Mouse (Mus musculus) neural tube, embryonic 14.5 days (tissue): ENCODE results near the gene Mef2d. TPM values are rescaled to one million over a fixed set of nuclear protein-coding genes. Genes with fewer than 3 reads are reported as not detected.

Experiments
- ATAC-seq: fragments of 200-750 bp; cut with Nextera tagmentation; 2 replicates; pipeline ENCODE4 v1.8.0; 2017; ENCODE audit warnings: low read depth, mild to moderate bottlenecking, moderate TSS enrichment, moderate library complexity
- H3K27ac ChIP-seq: fragments of 300-500 bp; sonication (generic); 2 replicates; pipeline ENCODE4 v1.5.1; 2014; ENCODE audit warnings: low read depth, mild to moderate bottlenecking, control low read depth, low read length, moderate library complexity, mixed read lengths
- H3K27me3 ChIP-seq: fragments of 300-500 bp; sonication (generic); 2 replicates; pipeline ENCODE4 v1.6.1; 2014; ENCODE audit warnings: low read length; ENCODE audit not compliant: control insufficient read depth, insufficient read depth
- H3K36me3 ChIP-seq: fragments of 300-500 bp; sonication (generic); 2 replicates; pipeline ENCODE4 v1.6.1; 2014; ENCODE audit warnings: low read length, mixed read lengths; ENCODE audit not compliant: control insufficient read depth, insufficient read depth
- H3K4me1 ChIP-seq: fragments of 300-500 bp; sonication (generic); 2 replicates; pipeline ENCODE4 v1.6.1; 2014; ENCODE audit warnings: low read length; ENCODE audit not compliant: control insufficient read depth, insufficient read depth
- H3K4me2 ChIP-seq: fragments of 300-500 bp; sonication (generic); 2 replicates; pipeline ENCODE4 v1.6.1; 2014; ENCODE audit warnings: mild to moderate bottlenecking, low read depth, low read length, control low read depth
- H3K4me3 ChIP-seq: fragments of 300-500 bp; sonication (generic); 2 replicates; pipeline ENCODE4 v1.5.1; 2014; ENCODE audit warnings: low read depth, low read length, control low read depth, mixed read lengths
- H3K9ac ChIP-seq: fragments of 300-500 bp; sonication (generic); replicated peaks from 2 replicates; pipeline ENCODE4 v1.6.1; 2014; ENCODE audit warnings: low read depth, mild to moderate bottlenecking, control low read depth, low read length, mixed read lengths
- H3K9me3 ChIP-seq: fragments of 300-500 bp; sonication (generic); 2 replicates; pipeline ENCODE4 v1.6.1; 2016; ENCODE audit warnings: low read length; ENCODE audit not compliant: control insufficient read depth
- WGBS: fragments of 180-500 bp; shearing (Covaris S2); extraction: QIAGEN DNeasy Blood & Tissue Kit; methylation state at CpG from one replicate; pipeline ENCODE4 v1.1.7; 2014; 5-methylcytosine and 5-hydroxymethylcytosine counted together
- polyA plus RNA-seq: library from polyadenylated mRNA; unstranded; fragments of >200 nt; fragmentation: Nextera tagmentation; extraction: Ambion mirVana; gene quantifications from 2 replicates; pipeline ENCODE4 v1.2.1, GENCODE M21; 2014

Gene Mef2d
- polyA plus RNA-seq, 1 experiment from 2014 or later = 19.6 TPM

DNA sequence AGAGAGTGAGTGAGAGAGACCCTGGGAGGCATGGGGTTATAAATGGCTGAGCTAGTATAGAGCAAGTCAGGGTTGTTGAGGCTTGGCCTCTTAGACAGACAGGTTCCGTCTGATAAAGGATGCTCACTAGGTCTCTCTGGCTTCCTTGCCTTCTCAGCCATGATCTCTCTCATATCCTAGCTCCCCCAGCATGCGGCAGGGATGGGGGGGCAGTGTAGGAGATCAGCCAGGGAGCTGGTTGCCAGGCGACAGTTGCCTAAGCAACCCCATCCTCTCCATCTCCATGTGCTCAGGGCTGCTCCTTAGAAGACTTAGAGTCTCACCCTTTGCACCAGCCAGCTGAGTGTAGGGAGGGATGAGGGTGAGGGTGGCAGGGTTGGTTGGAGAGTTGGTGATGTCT is 9.9 kb downstream of the Mef2d start:
- peak; percentile 90 for ATAC-seq
- WGBS = 22% methylated on average over 3 of the region's 3 CpGs
- 0 out of 2 replicates have a peak, but pooled peaks cover 7% of the 10 kb centered on the region for H3K36me3 ChIP-seq
- H3K9me3 ChIP-seq = no peaks in the 10 kb centered on the region
- peak overlapping the region; percentile 8; the same call in 1 of the 2 replicates for H3K4me2 ChIP-seq
- no peak overlapping the region for H3K4me3 ChIP-seq
- peaks cover 46% of the 10 kb centered on the region for H3K4me1 ChIP-seq
- peak overlapping the region; percentile 45 for H3K27ac ChIP-seq
- no peaks in the 10 kb centered on the region for H3K27me3 ChIP-seq
- no peak overlapping the region for H3K9ac ChIP-seq

DNA sequence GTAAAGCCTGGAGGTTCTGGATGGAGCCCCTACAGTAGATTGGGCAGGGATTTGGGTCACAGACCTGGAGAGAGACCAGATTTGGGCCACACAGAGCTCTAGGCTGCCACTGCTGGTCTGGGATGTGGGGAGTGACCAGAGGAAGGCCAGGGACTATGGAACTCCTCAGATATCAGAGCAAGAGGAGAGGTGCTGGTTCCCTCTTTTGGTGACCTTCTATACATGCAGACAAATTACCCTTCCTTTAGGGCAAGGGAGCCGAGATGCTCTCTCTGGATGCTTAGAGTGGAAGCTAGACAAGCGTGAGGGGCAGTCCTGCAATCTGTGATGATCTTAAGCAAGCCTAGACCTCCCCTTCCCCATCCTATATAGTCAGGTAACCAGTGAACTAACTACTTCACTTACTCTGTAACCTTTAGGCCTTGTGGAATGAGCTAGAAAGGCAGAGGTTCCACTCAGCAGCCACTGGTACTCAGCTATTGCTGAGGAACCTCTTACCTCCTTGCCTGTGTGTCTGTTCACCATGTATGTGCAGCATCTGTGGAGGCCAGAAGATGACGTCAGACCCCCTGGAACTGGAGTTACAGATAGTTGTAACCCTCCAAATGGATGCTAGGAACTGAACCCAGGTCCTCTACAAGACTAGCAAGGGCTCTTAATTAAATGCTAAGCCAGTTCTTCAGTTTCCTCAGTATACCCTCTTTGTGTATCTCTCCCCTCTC is 11.3 kb downstream of the Mef2d start:
- H3K4me3 ChIP-seq = no peak overlapping the region
- 81% methylated on average over 3 of the region's 3 CpGs for WGBS

DNA sequence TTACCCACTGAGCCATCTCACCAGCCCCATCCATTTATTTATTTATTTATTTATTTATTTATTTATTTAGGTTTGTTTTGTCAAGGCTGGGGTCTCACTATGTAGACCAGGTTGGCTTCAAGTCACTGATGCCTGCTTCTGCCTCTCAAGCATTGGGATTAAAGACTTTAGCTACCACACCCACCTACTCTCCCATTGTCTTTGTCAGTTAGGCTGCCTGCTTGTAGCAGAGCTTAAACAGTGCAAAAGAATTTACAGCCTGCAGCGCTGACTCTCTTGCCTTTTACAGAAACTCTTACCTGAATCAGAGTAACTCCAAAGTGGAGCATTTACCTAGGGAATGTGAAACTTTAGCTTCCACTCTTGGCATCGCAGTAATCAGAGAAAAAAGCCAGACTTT is 12.1 kb downstream of the Mef2d start:
- no peak for ATAC-seq

More for the DNA sequence above, 11.3 kb downstream of the Mef2d start:
- Histone ChIP-seq H3K4me2 (no peak overlapping the region), H3K9ac (no peak overlapping the region), H3K4me1 (peaks cover 41% of the 10 kb centered on the region), H3K27ac (no peak overlapping the region), H3K9me3 (no peaks in the 10 kb centered on the region), H3K27me3 (no peaks in the 10 kb centered on the region), H3K36me3 (peaks cover 12% of the 10 kb centered on the region)
- no peak for ATAC-seq

DNA sequence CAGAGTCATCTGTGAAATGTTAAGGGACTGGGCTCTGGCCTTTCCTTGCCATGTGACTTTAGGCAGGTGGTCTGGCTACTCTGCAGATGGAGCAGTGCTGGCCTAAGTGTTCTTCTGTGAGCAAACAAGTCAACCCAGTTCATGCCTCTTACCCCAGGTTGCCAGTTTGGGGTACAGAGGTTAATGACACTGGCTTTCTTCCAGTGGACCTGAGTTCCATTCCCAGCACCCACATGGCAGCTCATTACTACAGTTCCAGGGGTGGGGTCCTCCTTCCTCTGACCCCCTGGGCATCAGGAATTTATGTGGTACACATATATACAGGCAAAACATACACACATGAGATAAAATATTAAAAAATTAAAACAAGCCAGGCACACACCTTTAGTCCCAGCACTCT is 14.6 kb downstream of the Mef2d start:
- Histone ChIP-seq H3K36me3 (peaks cover 33% of the 10 kb centered on the region), H3K4me3 (no peak overlapping the region), H3K9ac (no peak overlapping the region), H3K4me1 (peaks cover 9% of the 10 kb centered on the region), H3K4me2 (no peak overlapping the region), H3K27ac (no peak overlapping the region), H3K27me3 (no peaks in the 10 kb centered on the region), H3K9me3 (no peaks in the 10 kb centered on the region)
- ATAC-seq = no peak

More for the DNA sequence above, 12.1 kb downstream of the Mef2d start:
- Histone ChIP-seq H3K4me2 (no peak overlapping the region), H3K4me1 (peaks cover 35% of the 10 kb centered on the region), H3K4me3 (no peak overlapping the region), H3K27me3 (no peaks in the 10 kb centered on the region), H3K27ac (no peak overlapping the region), H3K36me3 (peaks cover 17% of the 10 kb centered on the region), H3K9ac (no peak overlapping the region), H3K9me3 (no peaks in the 10 kb centered on the region)
- 68% methylated on average over 2 of the region's 2 CpGs for WGBS

GRCm38 (mm10) chr3:88157771-88158597 is 15.8 kb downstream of the Mef2d start:
- Histone ChIP-seq H3K27ac (no peak overlapping the region), H3K9ac (0 out of 2 replicates have a peak overlapping the region, but pooled peaks have one; percentile 21), H3K27me3 (no peaks in the 10 kb centered on the region), H3K4me3 (no peak overlapping the region), H3K36me3 (peaks cover 44% of the 10 kb centered on the region), H3K4me1 (no peaks in the 10 kb centered on the region; the same call in 1 of the 2 replicates), H3K4me2 (no peak overlapping the region), H3K9me3 (no peaks in the 10 kb centered on the region)
- ATAC-seq = peak; percentile 65
- 20% methylated on average over 23 of the region's 23 CpGs for WGBS

GRCm38 (mm10) chr3:88158991-88159390 is 16.8 kb downstream of the Mef2d start:
- WGBS = 83% methylated on average over 6 of the region's 6 CpGs
- ATAC-seq = no peak
- Histone ChIP-seq H3K9me3 (no peaks in the 10 kb centered on the region), H3K27ac (no peak overlapping the region), H3K27me3 (no peaks in the 10 kb centered on the region), H3K4me1 (no peaks in the 10 kb centered on the region; the same call in 1 of the 2 replicates), H3K4me3 (no peak overlapping the region), H3K36me3 (peaks cover 47% of the 10 kb centered on the region), H3K9ac (no peak overlapping the region), H3K4me2 (no peak overlapping the region)

DNA sequence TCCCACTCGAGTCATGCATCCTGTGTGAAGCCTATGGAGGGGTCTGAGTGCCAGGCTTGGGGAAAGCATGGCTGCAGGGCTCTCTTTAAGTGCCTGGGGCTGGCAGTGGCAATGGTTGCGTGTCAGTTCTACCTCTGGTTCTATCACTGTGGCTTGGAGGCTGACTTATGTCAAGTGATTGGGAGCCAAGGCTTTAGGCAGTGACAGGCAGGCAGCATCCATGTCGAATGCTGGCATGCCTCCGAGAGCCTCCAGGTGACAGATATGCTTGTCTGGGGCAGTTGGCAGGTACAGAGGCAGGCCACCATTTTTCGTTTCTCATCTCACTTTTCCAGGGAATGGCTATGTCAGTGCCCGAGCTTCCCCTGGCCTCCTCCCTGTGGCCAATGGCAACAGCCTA is 18.7 kb downstream of the Mef2d start:
- Histone ChIP-seq H3K4me3 (no peak overlapping the region), H3K9me3 (no peaks in the 10 kb centered on the region), H3K4me1 (no peaks in the 10 kb centered on the region; the same call in 1 of the 2 replicates), H3K9ac (no peak overlapping the region), H3K36me3 (peaks cover 60% of the 10 kb centered on the region), H3K27me3 (no peaks in the 10 kb centered on the region), H3K27ac (no peak overlapping the region), H3K4me2 (no peak overlapping the region)
- 79% methylated on average over 6 of the region's 6 CpGs for WGBS
- ATAC-seq = no peak

DNA sequence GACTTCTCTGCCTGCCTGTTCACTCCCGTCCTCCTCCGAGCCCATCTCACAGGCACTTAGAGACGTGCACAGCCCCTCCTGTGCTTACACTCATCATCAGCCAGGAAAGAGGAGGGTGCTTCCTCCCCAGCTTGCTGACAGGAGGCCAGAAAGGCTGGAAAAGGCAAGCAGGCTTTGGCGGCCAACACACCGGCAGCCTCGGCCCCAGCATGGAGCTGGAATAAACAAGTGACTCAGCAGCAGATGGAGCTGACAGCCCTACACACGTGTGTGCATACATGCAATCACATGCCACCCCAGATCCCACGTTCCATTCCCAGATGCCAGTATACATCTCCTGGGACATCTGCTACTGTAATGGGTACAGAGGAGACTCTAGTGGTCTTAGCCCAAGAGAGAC is 20.1 kb downstream of the Mef2d start:
- no peak overlapping the region for H3K9ac ChIP-seq
- no peaks in the 10 kb centered on the region for H3K9me3 ChIP-seq
- H3K27me3 ChIP-seq = no peaks in the 10 kb centered on the region
- 90% methylated on average over 8 of the region's 8 CpGs for WGBS
- H3K4me1 ChIP-seq = no peaks in the 10 kb centered on the region; the same call in 1 of the 2 replicates
- no peak overlapping the region for H3K4me2 ChIP-seq
- no peak overlapping the region for H3K4me3 ChIP-seq
- peaks cover 64% of the 10 kb centered on the region for H3K36me3 ChIP-seq
- H3K27ac ChIP-seq = no peak overlapping the region
- ATAC-seq = no peak

DNA sequence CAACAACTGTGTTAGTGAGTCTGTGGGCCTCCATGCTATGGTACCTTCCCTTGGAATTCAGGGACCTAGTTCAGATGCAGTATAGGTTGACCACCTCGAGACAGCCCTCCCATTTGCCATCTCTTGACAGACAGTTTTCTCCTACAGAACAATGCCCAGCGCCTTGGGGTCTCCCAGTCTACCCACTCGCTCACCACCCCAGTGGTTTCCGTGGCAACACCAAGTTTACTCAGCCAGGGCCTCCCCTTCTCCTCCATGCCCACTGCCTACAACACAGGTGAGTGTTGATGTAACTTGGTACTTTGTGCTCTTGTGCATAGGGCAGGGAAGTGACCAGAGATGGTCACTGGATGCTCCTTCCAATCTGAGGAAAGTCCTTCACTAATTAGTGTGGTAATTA is 20.6 kb downstream of the Mef2d start:
- peaks cover 64% of the 10 kb centered on the region for H3K36me3 ChIP-seq
- H3K4me3 ChIP-seq = no peak overlapping the region
- no peaks in the 10 kb centered on the region; the same call in 1 of the 2 replicates for H3K4me1 ChIP-seq
- no peak for ATAC-seq
- H3K4me2 ChIP-seq = no peak overlapping the region
- 73% methylated on average over 4 of the region's 4 CpGs for WGBS
- no peaks in the 10 kb centered on the region for H3K9me3 ChIP-seq
- H3K27me3 ChIP-seq = no peaks in the 10 kb centered on the region
- no peak overlapping the region for H3K27ac ChIP-seq
- no peak overlapping the region for H3K9ac ChIP-seq
